Mouse (Mus musculus): ENCODE data around the gene Trim9. TPM values are rescaled to one million over a fixed set of nuclear protein-coding genes. Genes with fewer than 3 reads are reported as not detected.

Gene Trim9
- total RNA-seq, 2 experiments from 2014 or later, result 0.11 TPM; not detected in 1

DNA sequence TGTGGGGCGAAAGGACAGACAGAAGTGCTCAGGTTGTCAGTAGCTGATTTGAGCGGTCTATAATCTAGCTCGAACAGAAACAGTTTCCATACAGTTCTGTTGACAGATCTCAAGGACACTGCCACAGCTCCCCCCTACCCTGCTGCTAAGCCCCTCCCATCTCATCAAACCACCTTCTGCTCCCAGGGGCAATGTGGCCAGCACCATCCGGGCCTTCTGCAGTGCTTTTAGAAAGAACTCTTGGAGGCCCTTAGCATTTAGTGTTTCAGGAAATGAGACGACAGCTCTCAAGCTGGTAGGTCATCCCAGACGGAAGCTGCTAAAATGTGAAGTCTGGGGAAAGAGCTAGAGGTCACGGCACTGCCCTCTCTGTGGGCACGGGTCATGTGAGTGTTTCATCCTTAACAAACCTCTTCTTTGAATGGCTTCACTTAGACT, 80.9 kb downstream of the Trim9 start:
- ATAC-seq (ENCODE audit: poor library complexity, severe bottlenecking), result peak; percentile 53

DNA sequence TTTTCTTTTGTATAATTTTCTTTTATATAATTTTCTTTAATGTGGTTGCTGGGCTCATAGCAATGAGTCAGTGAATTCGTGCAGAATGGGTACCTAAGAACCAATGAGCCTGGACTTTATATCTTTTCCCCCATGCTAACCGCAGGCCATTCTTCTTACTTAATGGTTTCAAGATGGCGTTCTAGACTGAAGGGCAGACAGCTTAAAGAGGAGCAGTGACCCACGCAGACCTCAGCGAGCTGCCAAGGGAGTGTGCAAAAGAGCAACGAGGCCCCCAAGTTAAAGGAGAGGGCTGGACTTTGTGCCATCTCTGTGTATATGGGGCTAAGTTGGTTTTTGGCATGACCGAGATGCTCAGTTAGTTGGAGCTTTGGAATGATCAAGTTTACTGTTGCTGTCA, 83.7 kb downstream of the Trim9 start:
- no peak for ATAC-seq (ENCODE audit: poor library complexity, severe bottlenecking)

DNA sequence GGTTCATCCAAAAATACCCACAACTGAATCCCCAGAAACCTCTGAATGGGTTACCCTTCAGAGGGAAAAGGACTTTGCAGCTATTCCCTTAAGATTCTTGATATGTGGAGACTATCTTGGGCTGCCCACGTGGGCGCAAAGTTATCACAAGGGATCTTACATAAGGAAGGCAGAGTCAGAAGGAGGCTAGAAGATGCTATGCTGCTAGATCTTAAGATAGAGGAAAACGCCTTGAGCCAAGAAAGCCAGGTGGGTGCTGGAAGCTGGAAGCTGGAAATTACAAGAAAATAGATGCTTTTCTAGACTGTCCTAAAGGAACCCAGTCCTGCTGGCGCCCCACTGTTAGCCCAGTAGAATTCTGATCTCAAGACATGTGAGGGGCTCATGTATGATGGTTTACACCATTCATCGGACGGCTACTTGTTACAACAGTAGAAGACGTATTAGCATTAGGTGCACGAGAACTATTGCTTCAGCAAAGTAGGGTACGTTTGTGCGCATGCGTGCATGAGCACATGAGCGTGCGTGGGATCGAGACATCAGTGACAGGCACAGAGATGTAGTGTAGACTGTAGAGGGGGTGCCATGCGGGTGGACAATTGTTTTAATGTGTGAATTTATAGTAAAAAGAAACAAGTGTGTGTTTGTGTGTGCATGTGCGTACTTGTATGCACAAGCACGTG, 85.0 kb downstream of the Trim9 start:
- no peak for ATAC-seq (ENCODE audit: poor library complexity, severe bottlenecking)

DNA sequence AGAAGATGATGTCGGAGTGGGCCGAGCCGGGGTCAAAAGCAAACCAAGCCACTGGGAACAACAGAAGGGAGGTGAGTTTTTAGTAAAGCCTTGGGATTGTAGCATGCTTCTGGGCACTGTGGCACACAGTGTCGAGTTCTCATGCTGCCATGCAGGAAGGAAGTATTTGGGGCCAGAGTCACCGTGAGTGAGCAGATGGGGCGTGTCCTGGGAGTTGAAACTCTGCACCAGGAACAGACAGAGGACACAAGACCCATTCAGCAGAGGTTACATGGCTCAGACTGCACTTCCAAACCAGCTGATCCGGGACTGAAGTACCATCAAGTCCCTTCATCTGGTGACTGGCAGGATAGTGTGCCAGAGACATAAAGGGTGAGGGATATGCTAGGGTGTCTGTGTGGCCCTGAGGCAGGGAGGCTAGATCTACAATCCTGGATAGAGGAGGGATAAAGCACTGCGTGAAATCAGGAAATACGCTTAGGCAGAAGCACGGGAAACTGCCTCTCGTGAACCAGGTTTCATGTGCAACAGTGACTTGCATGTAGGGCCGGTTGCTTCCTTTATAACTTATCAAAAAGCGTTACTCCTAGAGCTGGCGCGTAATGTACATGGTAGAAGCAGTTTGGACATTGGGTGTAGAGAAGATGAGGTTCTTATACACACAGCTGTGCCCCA, 96.1 kb downstream of the Trim9 start:
- ATAC-seq (ENCODE audit: poor library complexity, severe bottlenecking), result peak; percentile 96

DNA sequence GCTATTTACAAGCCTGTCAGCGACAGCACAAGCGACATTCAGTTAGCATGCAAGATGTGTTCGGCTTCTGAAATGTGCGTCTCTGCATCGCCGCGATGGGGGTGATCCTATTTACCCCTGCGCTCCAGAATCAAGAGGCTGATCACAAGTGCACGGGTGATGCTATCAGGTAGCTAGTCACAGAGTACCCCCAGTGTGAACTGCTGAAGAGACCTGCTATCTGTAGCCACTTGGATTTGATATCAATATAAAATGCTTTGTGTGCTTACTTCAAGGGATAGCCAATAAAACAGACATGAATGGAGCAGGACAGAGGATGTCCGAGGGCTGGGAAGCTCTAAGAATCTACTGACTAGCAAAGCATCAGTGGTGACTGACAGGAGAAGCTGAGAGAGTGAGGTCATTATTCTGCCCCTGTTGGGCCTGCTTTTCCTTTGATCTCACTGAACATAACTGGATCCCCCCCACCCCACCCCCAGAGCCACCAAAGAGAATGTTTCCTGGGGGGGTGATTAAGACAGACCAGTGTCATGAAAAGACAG, 97.7 kb downstream of the Trim9 start:
- ATAC-seq (ENCODE audit: poor library complexity, severe bottlenecking), result no peak

DNA sequence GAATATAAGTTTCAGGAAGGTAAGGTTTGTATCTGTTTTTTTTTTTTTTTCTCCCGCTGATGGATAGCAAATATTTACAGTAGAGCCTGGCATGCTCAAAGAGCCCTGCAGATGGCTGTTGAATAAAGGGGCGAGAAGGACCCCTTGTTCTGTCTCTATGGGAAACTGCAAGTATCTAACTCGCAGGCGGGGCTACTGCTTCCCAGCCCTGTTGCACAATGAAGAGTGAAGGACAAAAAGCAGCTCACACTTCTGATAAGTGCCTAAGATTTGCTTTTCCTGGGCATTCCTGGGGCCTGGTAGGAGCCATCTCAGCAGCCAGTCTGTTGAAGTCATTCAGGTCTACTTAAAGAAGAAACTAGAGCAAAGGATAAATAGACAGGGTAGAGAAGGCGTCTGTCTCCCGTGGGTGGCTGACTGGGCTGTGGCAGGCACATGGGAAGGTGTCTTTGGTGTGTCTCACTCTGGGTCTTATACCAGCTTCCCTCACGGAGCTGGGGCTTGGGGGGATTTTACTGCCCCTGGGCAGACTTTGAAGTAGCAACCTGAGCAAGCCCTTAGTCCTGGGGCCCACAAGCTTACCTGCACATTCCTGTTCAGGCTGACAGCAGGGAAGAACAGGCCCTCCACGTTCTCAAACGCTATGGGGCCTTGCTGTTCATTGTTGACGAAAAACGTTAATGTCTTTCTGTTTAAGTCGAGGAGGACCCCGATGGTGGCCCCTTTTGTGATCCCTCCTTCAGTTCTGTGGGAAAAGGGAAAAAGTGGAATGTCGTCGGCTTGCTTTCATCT, 99.5 kb downstream of the Trim9 start:
- no peak for ATAC-seq (ENCODE audit: poor library complexity, severe bottlenecking)

DNA sequence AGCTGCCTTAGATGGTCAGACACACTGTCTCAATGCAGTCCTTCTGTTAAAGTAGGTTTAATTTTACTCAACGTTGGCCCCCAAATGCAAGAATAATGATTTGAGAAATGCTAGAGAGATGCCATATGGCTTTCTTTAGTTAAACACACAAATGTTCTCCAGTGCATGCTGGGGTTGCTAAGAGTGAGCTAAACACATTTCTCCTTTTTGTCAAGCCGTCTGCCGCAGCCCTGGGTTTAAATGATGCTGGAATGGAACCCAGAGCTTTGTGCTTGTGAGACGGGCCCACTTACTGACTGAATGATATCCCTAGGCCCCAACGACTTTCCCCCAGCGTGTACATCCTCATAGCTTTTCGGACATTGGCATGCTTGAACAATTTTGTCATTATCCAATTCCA, 104.9 kb downstream of the Trim9 start:
- no peak for ATAC-seq (ENCODE audit: poor library complexity, severe bottlenecking)

DNA sequence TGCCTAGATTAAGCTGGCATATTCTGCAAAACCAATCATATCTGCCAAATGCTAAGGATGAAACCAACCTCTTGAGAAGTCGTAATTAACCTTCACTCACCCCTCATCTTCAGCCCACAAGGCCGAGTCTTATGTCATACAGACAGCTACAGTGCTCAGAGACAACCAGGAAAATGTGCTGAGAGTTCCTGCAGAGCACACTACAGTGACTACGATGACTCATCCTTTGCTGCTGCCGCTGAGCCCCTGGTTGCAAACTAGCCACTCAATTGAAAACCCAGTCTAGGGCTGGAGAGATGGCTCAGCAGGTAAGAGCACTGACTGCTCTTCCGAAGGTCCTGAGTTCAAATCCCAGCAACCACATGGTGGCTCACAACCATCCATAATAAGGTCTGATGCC, 107.7 kb downstream of the Trim9 start:
- ATAC-seq (ENCODE audit: poor library complexity, severe bottlenecking), result no peak

DNA sequence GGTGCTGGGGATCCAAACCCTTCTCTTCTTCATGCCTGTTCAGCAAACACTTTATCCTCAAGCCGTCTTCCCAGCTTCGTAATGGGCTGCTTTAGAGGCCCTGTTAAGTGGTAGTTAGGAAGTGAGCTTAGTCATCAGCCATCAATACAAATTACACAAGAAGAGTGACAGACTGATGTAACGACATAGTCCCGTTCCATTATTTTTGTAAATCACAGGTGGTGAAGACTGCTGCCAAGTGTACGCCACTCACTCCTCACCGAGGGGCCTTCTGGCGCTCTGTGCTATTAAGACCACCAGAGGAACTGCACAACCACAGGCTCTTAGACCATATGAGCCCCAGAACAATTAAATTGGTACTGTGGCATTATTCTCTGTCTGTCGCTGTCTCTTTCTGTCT, 108.8 kb downstream of the Trim9 start:
- no peak for ATAC-seq (ENCODE audit: poor library complexity, severe bottlenecking)

DNA sequence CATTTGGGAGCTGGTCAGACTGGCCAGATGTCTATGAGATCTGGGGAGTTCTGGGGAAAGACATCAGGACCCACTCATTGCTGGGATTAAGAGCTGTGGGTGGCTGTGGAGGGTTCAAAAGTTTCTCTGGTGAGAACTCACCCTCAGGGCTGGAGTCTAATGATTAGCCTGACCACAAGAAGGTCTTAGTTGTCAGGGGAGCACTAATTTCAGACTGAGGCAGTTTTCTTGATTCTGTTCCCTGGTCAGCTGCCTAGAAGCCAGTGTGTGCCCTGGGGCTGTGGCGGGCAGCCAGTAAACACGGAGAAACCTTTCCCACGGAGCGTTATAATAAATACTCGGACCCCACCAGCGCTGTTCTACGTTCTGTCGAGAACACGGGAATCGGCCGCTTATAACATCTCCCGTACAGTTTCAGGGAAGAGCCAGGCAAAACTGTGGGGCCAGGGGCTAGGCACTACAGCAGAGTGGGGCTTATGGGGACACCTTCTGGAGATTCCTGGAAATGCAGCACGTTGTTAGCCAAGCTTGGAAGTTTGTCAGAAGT, 112.4 kb downstream of the Trim9 start:
- ATAC-seq (ENCODE audit: poor library complexity, severe bottlenecking), result peak; percentile 47

DNA sequence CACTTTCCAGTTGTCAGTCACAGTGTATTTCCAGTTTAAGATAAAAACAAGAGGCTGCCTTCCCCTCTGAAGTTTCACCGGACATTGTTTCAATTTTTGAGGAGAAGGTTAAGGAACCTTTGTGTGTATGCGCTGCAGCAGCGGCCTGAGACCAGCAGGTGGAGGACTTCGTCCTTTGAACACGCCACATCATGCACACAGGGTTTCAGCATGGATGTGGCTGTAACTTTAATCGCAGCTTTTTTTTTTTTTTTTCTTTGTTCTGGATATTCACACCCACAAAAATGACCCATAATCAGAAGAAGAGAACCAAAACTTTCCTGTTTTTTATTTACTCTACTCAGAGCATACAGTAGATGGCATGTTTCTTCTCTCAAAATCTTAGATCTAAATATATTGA, 113.0 kb downstream of the Trim9 start:
- peak; percentile 74 for ATAC-seq (ENCODE audit: poor library complexity, severe bottlenecking)

DNA sequence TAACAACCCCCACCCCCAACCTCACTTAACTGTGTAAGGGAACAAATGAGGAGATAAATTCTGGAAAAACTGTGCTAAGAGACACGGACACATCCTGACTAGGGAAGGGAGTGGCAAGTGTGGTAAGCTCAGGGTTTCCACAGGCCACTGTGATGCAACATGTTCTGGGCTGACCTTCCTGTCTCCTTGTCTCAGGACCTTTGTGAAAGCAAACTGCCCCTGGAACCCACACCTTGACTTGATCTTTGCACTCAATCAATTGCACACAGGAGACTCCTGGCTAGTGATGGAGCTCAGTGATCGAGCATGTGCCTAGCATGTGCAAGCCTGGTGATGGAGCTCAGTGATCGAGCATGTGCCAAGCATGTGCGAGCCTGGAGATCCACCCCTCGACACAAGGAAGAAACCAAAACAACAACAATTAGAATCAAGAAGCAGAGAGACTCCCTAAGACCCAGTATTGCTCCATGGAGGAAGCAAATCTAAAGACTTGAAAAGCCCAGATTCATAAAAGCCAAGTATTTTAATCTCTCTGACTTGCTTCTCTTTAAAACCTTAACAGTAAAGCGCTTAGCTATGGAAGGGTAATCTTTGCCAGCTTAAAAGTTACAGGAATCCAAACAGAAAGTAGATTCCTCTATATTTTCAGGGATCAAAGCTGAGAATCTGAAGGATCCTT, 113.6 kb downstream of the Trim9 start:
- ATAC-seq (ENCODE audit: poor library complexity, severe bottlenecking), result peak; percentile 75

DNA sequence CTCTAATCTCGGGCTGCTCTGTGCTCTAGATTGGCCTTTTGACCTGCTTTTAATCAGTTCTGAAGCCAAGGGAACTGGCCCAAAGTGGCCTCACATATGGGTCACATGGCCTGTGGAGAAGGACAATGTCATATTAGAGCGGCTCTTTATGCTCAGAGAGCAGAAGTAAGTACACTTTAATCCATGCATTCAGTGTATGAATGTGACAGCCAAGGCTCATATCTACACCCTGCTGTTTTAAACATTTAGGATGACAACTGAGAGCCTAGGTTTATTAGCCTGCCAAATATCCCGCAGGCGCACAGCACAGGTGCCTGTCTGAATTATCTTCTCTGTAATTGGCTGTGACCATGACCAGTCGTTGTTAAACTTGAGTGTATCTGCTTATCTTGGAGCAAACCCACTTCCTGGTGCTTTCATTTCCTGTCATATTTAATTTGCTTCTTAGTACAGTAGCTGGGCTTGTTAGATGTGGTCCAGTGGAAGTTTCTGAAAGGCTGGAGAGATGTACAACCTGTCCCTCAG, 115.3 kb downstream of the Trim9 start:
- ATAC-seq (ENCODE audit: poor library complexity, severe bottlenecking), result no peak

DNA sequence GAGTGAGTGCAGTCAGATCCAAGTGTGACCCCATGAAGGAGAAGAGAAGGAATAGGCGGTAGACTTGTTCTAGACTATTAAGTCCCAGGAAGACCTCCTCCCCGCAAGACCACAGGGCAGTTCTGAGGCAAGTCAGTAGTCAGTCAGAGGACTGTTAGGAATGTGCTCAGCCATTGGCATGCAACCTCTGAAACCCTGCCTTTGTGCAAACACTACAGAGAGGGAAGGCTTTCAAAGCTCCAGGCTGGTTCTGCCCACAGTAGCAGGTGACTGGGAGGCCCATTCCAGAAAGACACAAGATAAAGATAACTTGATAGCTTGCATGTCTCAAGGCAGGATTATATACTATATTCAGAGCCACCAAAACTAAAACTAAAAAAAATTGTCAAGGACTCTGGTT, 116.1 kb downstream of the Trim9 start, which contains the start of gene Pygl:
Pygl (minus strand) TSS at position 195 of the 400 bp plus-strand sequence.
- ATAC-seq (ENCODE audit: poor library complexity, severe bottlenecking), result no peak

DNA sequence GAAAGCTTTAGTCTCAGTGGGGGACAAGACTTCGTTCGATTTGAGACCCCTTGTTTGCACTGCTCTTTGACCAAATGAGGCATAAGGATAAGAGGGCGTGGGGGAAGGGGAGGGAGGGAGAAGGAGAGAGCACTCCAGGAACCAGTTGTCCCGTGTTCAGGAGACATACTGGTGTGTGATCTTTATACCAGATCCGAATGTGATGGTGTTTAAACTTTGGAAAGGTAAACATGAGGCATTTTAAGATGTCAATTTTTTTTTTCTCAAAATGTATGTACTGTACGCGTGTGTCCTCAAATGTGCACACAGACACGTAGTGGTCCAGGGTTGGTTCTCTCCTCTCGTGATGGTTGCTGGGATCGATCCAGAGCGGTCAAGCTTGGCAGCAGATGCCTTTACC, 119.3 kb downstream of the Trim9 start:
- ATAC-seq (ENCODE audit: poor library complexity, severe bottlenecking), result no peak

DNA sequence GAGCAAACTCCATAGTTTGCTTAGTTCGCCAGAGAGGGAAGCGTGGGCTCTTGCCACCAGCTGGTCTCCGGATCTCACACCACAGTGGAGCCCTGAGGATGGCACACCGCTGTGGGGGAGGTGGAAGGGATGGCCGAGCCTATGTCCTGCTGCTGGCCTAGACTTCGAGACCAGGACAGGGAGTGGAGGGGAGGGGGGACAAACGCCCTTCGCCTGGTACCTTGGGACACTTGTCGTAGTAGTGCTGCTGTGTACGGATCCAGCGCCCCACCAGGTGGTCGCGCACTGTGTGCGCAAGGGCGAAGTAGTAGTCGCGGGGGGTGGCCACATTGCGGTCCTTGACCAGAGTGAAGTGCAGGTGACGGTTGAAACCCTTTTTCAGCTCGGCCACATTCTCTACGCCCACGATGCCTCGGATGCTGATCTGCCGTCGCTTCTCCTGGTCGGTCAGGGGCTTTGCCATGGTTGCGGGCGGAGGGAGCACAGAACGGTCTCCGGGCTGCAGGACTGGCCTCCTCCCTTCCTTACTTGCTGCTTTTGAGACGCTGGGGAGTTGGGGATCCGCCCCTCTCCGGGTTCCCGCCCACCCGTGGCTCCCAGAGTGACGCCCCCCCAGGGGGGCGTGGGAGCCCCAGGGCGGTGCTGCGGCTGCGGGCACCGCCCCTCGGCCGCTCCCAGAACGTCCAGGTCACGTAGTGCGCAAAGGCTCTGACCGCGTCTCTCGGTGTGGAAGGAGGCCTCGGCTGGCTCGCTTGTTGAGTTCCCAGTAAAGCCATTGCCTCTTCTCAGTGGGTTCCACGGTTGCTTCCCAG, 120.1 kb downstream of the Trim9 start:
- ATAC-seq (ENCODE audit: poor library complexity, severe bottlenecking), result peak; percentile 83

DNA sequence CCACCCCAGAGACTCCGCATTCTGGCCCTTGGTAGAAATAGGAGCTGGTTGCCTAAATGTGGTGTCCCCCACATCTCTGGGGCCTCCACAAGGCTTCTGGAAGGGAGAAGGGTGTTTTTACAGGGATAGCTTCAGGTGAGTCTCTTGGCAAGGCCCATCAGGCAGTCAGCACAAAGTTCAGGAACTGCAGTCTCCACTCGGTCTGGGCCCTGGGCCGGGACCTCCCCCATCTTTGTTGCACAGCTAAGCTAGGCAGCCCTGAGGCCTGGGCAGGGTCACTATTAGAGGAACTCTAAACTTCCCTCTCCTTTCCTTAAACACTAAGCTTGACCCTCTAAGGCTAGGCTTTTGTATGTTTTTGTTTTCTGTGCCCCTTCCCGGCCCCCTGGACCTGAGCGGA, 120.8 kb downstream of the Trim9 start:
- ATAC-seq (ENCODE audit: poor library complexity, severe bottlenecking), result peak; percentile 28

DNA sequence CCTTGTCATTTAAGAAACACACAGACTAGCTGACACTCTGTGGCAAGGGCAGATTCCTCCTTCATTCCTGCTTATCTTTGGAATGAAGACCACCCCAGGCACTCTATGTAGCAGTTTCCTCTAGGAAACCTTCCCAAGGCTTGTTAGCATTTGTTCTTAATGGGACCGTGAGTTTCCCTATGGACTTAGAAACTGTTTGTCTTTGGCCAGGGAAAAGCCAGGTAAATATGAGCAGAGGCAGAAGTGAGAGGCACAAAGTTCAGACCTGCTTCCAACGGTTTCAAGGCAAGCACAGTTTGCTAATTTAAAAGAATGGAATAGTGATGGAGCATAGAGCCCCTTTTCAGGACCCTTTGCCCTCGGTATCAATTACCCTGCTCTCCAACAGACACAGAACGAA, 124.1 kb downstream of the Trim9 start:
- ATAC-seq (ENCODE audit: poor library complexity, severe bottlenecking), result no peak

DNA sequence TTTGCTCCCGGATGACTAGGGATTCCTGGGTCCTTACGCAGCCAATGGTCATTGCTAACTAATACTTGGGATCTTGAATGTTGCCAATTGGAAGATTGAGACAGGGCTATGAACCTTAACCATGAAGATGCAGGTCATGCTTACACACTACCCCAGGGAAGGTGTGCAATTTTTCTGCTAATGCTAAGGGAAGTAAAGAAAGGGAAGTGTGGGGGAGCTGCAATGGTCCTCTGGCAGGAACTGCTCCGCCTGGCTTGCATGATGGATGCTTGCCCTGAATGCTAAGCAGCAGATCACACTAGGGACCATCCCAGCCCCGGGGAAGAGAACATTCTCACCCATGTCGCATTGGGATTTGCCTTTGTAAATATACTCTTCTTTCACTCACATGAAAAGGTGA, 126.0 kb downstream of the Trim9 start:
- peak; percentile 71 for ATAC-seq (ENCODE audit: poor library complexity, severe bottlenecking)
